Mouse (Mus musculus): Measurements from ENCODE around the gene 4921539E11Rik. TPM values are rescaled to one million over a fixed set of nuclear protein-coding genes. Genes with fewer than 3 reads are reported as not detected.

The 4921539E11Rik gene
- total RNA-seq (2017), result not detected in 2 replicates

GRCm38 (mm10) chr4:103290763-103291162, at the start of gene 4921539E11Rik:
4921539E11Rik (minus strand) TSS chr4:103290863.
- ATAC-seq (replicated peaks in 1 of 2; ENCODE audit: insufficient read depth in 1 of 2, low FRiP score in 2 of 2, low TSS enrichment in 1 of 2, low read depth in 1 of 2, poor library complexity in 2 of 2, severe bottlenecking in 2 of 2), result no peak

GRCm38 (mm10) chr4:103335134-103335533, 44.5 kb upstream of the 4921539E11Rik start:
- ATAC-seq (replicated peaks in 1 of 2; ENCODE audit: insufficient read depth in 1 of 2, low FRiP score in 2 of 2, low TSS enrichment in 1 of 2, low read depth in 1 of 2, poor library complexity in 2 of 2, severe bottlenecking in 2 of 2), result no peak

GRCm38 (mm10) chr4:103329348-103329747, 38.7 kb upstream of the 4921539E11Rik start:
- ATAC-seq (replicated peaks in 1 of 2; ENCODE audit: insufficient read depth in 1 of 2, low FRiP score in 2 of 2, low TSS enrichment in 1 of 2, low read depth in 1 of 2, poor library complexity in 2 of 2, severe bottlenecking in 2 of 2), result no peak

- ATAC-seq (replicated peaks in 1 of 2; ENCODE audit: insufficient read depth in 1 of 2, low FRiP score in 2 of 2, low TSS enrichment in 1 of 2, low read depth in 1 of 2, poor library complexity in 2 of 2, severe bottlenecking in 2 of 2), result no peak
Measured at GRCm38 (mm10) chr4:103326994-103327393, 36.3 kb upstream of the 4921539E11Rik start.

GRCm38 (mm10) chr4:103324688-103325451, 34.2 kb upstream of the 4921539E11Rik start:
- ATAC-seq (replicated peaks in 1 of 2; ENCODE audit: insufficient read depth in 1 of 2, low FRiP score in 2 of 2, low TSS enrichment in 1 of 2, low read depth in 1 of 2, poor library complexity in 2 of 2, severe bottlenecking in 2 of 2), result no peak

- peak; percentile 82 to 84 for ATAC-seq (replicated peaks in 1 of 2; ENCODE audit: insufficient read depth in 1 of 2, low FRiP score in 2 of 2, low TSS enrichment in 1 of 2, low read depth in 1 of 2, poor library complexity in 2 of 2, severe bottlenecking in 2 of 2)
Measured at GRCm38 (mm10) chr4:103321461-103321860, 30.8 kb upstream of the 4921539E11Rik start.

GRCm38 (mm10) chr4:103315861-103316260, 25.2 kb upstream of the 4921539E11Rik start:
- no peak for ATAC-seq (replicated peaks in 1 of 2; ENCODE audit: insufficient read depth in 1 of 2, low FRiP score in 2 of 2, low TSS enrichment in 1 of 2, low read depth in 1 of 2, poor library complexity in 2 of 2, severe bottlenecking in 2 of 2)

GRCm38 (mm10) chr4:103314526-103314910, 23.9 kb upstream of the 4921539E11Rik start:
- ATAC-seq (replicated peaks in 1 of 2; ENCODE audit: insufficient read depth in 1 of 2, low FRiP score in 2 of 2, low TSS enrichment in 1 of 2, low read depth in 1 of 2, poor library complexity in 2 of 2, severe bottlenecking in 2 of 2), result no peak

- ATAC-seq (replicated peaks in 1 of 2; ENCODE audit: insufficient read depth in 1 of 2, low FRiP score in 2 of 2, low TSS enrichment in 1 of 2, low read depth in 1 of 2, poor library complexity in 2 of 2, severe bottlenecking in 2 of 2), result peak; percentile 97
Measured at GRCm38 (mm10) chr4:103313587-103314525, 23.2 kb upstream of the 4921539E11Rik start, which contains the start of gene Oma1. Oma1 (plus strand) TSS chr4:103313812.

- no peak for ATAC-seq (replicated peaks in 1 of 2; ENCODE audit: insufficient read depth in 1 of 2, low FRiP score in 2 of 2, low TSS enrichment in 1 of 2, low read depth in 1 of 2, poor library complexity in 2 of 2, severe bottlenecking in 2 of 2)
Measured at GRCm38 (mm10) chr4:103303851-103304250, 13.2 kb upstream of the 4921539E11Rik start.

GRCm38 (mm10) chr4:103299342-103299741, 8.7 kb upstream of the 4921539E11Rik start:
- no peak for ATAC-seq (replicated peaks in 1 of 2; ENCODE audit: insufficient read depth in 1 of 2, low FRiP score in 2 of 2, low TSS enrichment in 1 of 2, low read depth in 1 of 2, poor library complexity in 2 of 2, severe bottlenecking in 2 of 2)

- ATAC-seq (replicated peaks in 1 of 2; ENCODE audit: insufficient read depth in 1 of 2, low FRiP score in 2 of 2, low TSS enrichment in 1 of 2, low read depth in 1 of 2, poor library complexity in 2 of 2, severe bottlenecking in 2 of 2), result no peak
Measured at GRCm38 (mm10) chr4:103288342-103288741, 2.3 kb downstream of the 4921539E11Rik start.

- no peak for ATAC-seq (replicated peaks in 1 of 2; ENCODE audit: insufficient read depth in 1 of 2, low FRiP score in 2 of 2, low TSS enrichment in 1 of 2, low read depth in 1 of 2, poor library complexity in 2 of 2, severe bottlenecking in 2 of 2)
Measured at GRCm38 (mm10) chr4:103273021-103273420, 17.6 kb downstream of the 4921539E11Rik start.

GRCm38 (mm10) chr4:103269336-103269735, 21.3 kb downstream of the 4921539E11Rik start:
- no peak for ATAC-seq (replicated peaks in 1 of 2; ENCODE audit: insufficient read depth in 1 of 2, low FRiP score in 2 of 2, low TSS enrichment in 1 of 2, low read depth in 1 of 2, poor library complexity in 2 of 2, severe bottlenecking in 2 of 2)

- no peak for ATAC-seq (replicated peaks in 1 of 2; ENCODE audit: insufficient read depth in 1 of 2, low FRiP score in 2 of 2, low TSS enrichment in 1 of 2, low read depth in 1 of 2, poor library complexity in 2 of 2, severe bottlenecking in 2 of 2)
Measured at GRCm38 (mm10) chr4:103265166-103265565, 25.5 kb downstream of the 4921539E11Rik start.

- no peak for ATAC-seq (replicated peaks in 1 of 2; ENCODE audit: insufficient read depth in 1 of 2, low FRiP score in 2 of 2, low TSS enrichment in 1 of 2, low read depth in 1 of 2, poor library complexity in 2 of 2, severe bottlenecking in 2 of 2)
Measured at GRCm38 (mm10) chr4:103263812-103264396, 26.8 kb downstream of the 4921539E11Rik start.

GRCm38 (mm10) chr4:103263378-103263777, 27.3 kb downstream of the 4921539E11Rik start:
- ATAC-seq (replicated peaks in 1 of 2; ENCODE audit: insufficient read depth in 1 of 2, low FRiP score in 2 of 2, low TSS enrichment in 1 of 2, low read depth in 1 of 2, poor library complexity in 2 of 2, severe bottlenecking in 2 of 2), result no peak

- ATAC-seq (replicated peaks in 1 of 2; ENCODE audit: insufficient read depth in 1 of 2, low FRiP score in 2 of 2, low TSS enrichment in 1 of 2, low read depth in 1 of 2, poor library complexity in 2 of 2, severe bottlenecking in 2 of 2), result no peak
Measured at GRCm38 (mm10) chr4:103258817-103259216, 31.8 kb downstream of the 4921539E11Rik start.
